Comparison of ENCODE assay signal across 34 mouse cellular contexts in genomic region chr17:36281521-36282245, GRCm38 (mm10). TPM values are rescaled to one million over a fixed set of nuclear protein-coding genes. Genes with fewer than 3 reads are reported as not detected.
DNase-seq lines count a peak whose midpoint lies in the region; ATAC-seq and TF ChIP-seq lines count a peak whose summit lies in the region.
"Had no signal": no experiment of that assay in that cellular context is flagged by ENCODE, and none has a peak within 500 bp of the region (broad histone marks: within the 10 kb centered on the region; RNA-seq: fewer than 3 reads in every experiment).

No protein-coding gene starts in this region.

- peak; percentile 57 for DNase-seq in kidney, adult 2 months
- DNase-seq in kidney, adult 11 months, result no peak
- peak; percentile 15 to 37 for DNase-seq in kidney, postnatal 36 days
- DNase-seq in midbrain, embryonic 11.5 days (ENCODE audit: low spot score, missing footprints), result peak; percentile 69
- no peak for DNase-seq in midbrain, embryonic 10.5 days (ENCODE audit: low spot score)
- DNase-seq in hindbrain, postnatal 0 days (ENCODE audit: low spot score), result no peak
- DNase-seq: adrenal gland, adult 2 months; adrenal gland, postnatal 14 days; cerebellum, adult 11 months; cerebellum, adult 9-11 months; cerebellum, postnatal 25 days; forebrain, postnatal 0 days; gastrocnemius, adult 2 months; gastrocnemius, postnatal 14 days; heart, adult 18-20 months; heart, postnatal 10 days; heart, postnatal 4 days had no signal

- no peak overlapping the region for H3K4me3 ChIP-seq in kidney, adult 2 months (ENCODE audit: insufficient read depth, low read depth, low read length)
- no peak overlapping the region for H3K4me3 ChIP-seq in kidney, embryonic 14.5 days (ENCODE audit: low read length)
- no peak overlapping the region for H3K4me3 ChIP-seq in midbrain, embryonic 11.5 days (ENCODE audit: low read depth, low read length)
- H3K4me3 ChIP-seq in midbrain, embryonic 10.5 days, result no peak overlapping the region
- H3K4me3 ChIP-seq in hindbrain, postnatal 0 days (ENCODE audit: low read length), result no peak overlapping the region
- H3K4me3 ChIP-seq: embryonic facial prominence, embryonic 12.5 days; embryonic facial prominence, embryonic 15.5 days; gastrocnemius, adult 2 months; heart, embryonic 12.5 days; heart, embryonic 15.5 days had no signal

- H3K9me3 ChIP-seq in kidney, embryonic 14.5 days (ENCODE audit: control insufficient read depth, low read length), result peaks cover 9% of the 10 kb centered on the region; the same call in 1 of the 2 replicates
- H3K9me3 ChIP-seq in midbrain, embryonic 11.5 days (ENCODE audit: control insufficient read depth, low read length), result no peaks in the 10 kb centered on the region
- peaks cover 12% of the 10 kb centered on the region for H3K9me3 ChIP-seq in midbrain, embryonic 10.5 days (replicated peaks)
- H3K9me3 ChIP-seq in hindbrain, postnatal 0 days (ENCODE audit: low read length), result no peaks in the 10 kb centered on the region
- H3K9me3 ChIP-seq: heart, embryonic 15.5 days had no signal

- no peak for TF ChIP-seq CTCF in kidney, adult 2 months (conservative IDR thresholded peaks at IDR 0.05; ENCODE audit: insufficient read depth, insufficient read length, low read depth, low read length)
- TF ChIP-seq CTCF in hindbrain, postnatal 0 days (IDR thresholded peaks at IDR 0.05; ENCODE audit: low read depth), result no peak

- H3K27ac ChIP-seq in kidney, adult 2 months (ENCODE audit: insufficient read depth, low read depth, low read length), result no peak overlapping the region
- H3K27ac ChIP-seq in kidney, embryonic 14.5 days (ENCODE audit: low read depth, low read length), result no peak overlapping the region
- H3K27ac ChIP-seq in midbrain, embryonic 11.5 days (ENCODE audit: low read depth, low read length), result no peak overlapping the region
- no peak overlapping the region for H3K27ac ChIP-seq in midbrain, embryonic 10.5 days (replicated peaks)
- no peak overlapping the region for H3K27ac ChIP-seq in hindbrain, postnatal 0 days
- H3K27ac ChIP-seq: embryonic facial prominence, embryonic 12.5 days; embryonic facial prominence, embryonic 15.5 days; gastrocnemius, adult 2 months; heart, embryonic 15.5 days; hindbrain, embryonic 14.5 days had no signal

- H3K9ac ChIP-seq in kidney, embryonic 14.5 days (ENCODE audit: low read depth, low read length), result no peak overlapping the region
- no peak overlapping the region for H3K9ac ChIP-seq in midbrain, embryonic 11.5 days (ENCODE audit: low read length)
- H3K9ac ChIP-seq in hindbrain, postnatal 0 days (replicated peaks; ENCODE audit: low read length), result no peak overlapping the region
- H3K9ac ChIP-seq: embryonic facial prominence, embryonic 12.5 days; embryonic facial prominence, embryonic 15.5 days; forebrain, postnatal 0 days; heart, embryonic 12.5 days; heart, embryonic 15.5 days; hindbrain, embryonic 14.5 days had no signal

- no peak for ATAC-seq in kidney, embryonic 14.5 days (ENCODE audit: low FRiP score, low TSS enrichment)
- no peak for ATAC-seq in midbrain, embryonic 11.5 days (ENCODE audit: low FRiP score)
- ATAC-seq in hindbrain, postnatal 0 days, result no peak
- ATAC-seq: CD4-positive, CD25-positive, alpha-beta regulatory T cell, adult 4 months; forebrain, embryonic 14.5 days; forebrain, postnatal 0 days had no signal

- no peak overlapping the region for H3K4me2 ChIP-seq in kidney, embryonic 14.5 days (replicated peaks; ENCODE audit: low read depth, low read length)
- no peak overlapping the region for H3K4me2 ChIP-seq in midbrain, embryonic 11.5 days
- H3K4me2 ChIP-seq in hindbrain, postnatal 0 days (ENCODE audit: low read depth, low read length), result no peak overlapping the region
- H3K4me2 ChIP-seq: embryonic facial prominence, embryonic 12.5 days; embryonic facial prominence, embryonic 15.5 days; heart, embryonic 12.5 days; heart, embryonic 15.5 days; hindbrain, embryonic 14.5 days had no signal

- no peaks in the 10 kb centered on the region for H3K36me3 ChIP-seq in kidney, adult 2 months (ENCODE audit: control insufficient read depth, insufficient read depth, low read length)
- peaks cover 22% of the 10 kb centered on the region; the same call in 1 of the 2 replicates for H3K36me3 ChIP-seq in kidney, embryonic 14.5 days (ENCODE audit: control insufficient read depth, insufficient read depth, low read length)
- peaks cover 16% of the 10 kb centered on the region for H3K36me3 ChIP-seq in midbrain, embryonic 11.5 days (ENCODE audit: control insufficient read depth, insufficient read depth, low read length)
- H3K36me3 ChIP-seq in midbrain, embryonic 10.5 days, result peaks cover 61% of the 10 kb centered on the region
- H3K36me3 ChIP-seq in hindbrain, postnatal 0 days (ENCODE audit: insufficient read depth, low read length), result no peaks in the 10 kb centered on the region; the same call in 1 of the 2 replicates

- WGBS in kidney, adult 2 months, result 63% methylated on average over 4 of the region's 4 CpGs
- WGBS in kidney, embryonic 14.5 days, result 89% methylated on average over 4 of the region's 4 CpGs
- WGBS in midbrain, embryonic 11.5 days, result 91% methylated on average over 4 of the region's 4 CpGs
- WGBS in midbrain, embryonic 10.5 days, result 92% methylated on average over 4 of the region's 4 CpGs
- 91% methylated on average over 4 of the region's 4 CpGs for WGBS in hindbrain, postnatal 0 days

- no peaks in the 10 kb centered on the region for H3K27me3 ChIP-seq in kidney, adult 2 months (replicated peaks; ENCODE audit: control insufficient read depth, insufficient read depth, low read length)
- no peaks in the 10 kb centered on the region for H3K27me3 ChIP-seq in kidney, embryonic 14.5 days (ENCODE audit: control insufficient read depth, insufficient read depth, low read length)
- no peaks in the 10 kb centered on the region for H3K27me3 ChIP-seq in midbrain, embryonic 11.5 days (ENCODE audit: control insufficient read depth, insufficient read depth, low read length)
- no peaks in the 10 kb centered on the region for H3K27me3 ChIP-seq in midbrain, embryonic 10.5 days (ENCODE audit: low read depth, poor library complexity, severe bottlenecking)
- no peaks in the 10 kb centered on the region for H3K27me3 ChIP-seq in hindbrain, postnatal 0 days (ENCODE audit: insufficient read depth, low read length)
- H3K27me3 ChIP-seq: embryonic facial prominence, embryonic 12.5 days; embryonic facial prominence, embryonic 15.5 days; heart, embryonic 12.5 days; heart, embryonic 15.5 days had no signal

- TF ChIP-seq POLR2A in kidney, adult 2 months (IDR thresholded peaks at IDR 0.05; ENCODE audit: low read depth, low read length), result no peak

- peaks cover 8% of the 10 kb centered on the region; the same call in 1 of the 2 replicates for H3K4me1 ChIP-seq in kidney, adult 2 months (ENCODE audit: control insufficient read depth, insufficient read depth, low read length)
- no peaks in the 10 kb centered on the region for H3K4me1 ChIP-seq in kidney, embryonic 14.5 days (ENCODE audit: control insufficient read depth, insufficient read depth, low read length)
- H3K4me1 ChIP-seq in midbrain, embryonic 11.5 days (ENCODE audit: control insufficient read depth, insufficient read depth, low read length), result no peaks in the 10 kb centered on the region
- no peaks in the 10 kb centered on the region for H3K4me1 ChIP-seq in midbrain, embryonic 10.5 days
- no peaks in the 10 kb centered on the region for H3K4me1 ChIP-seq in hindbrain, postnatal 0 days (ENCODE audit: insufficient read depth, low read length)
- H3K4me1 ChIP-seq: embryonic facial prominence, embryonic 12.5 days; embryonic facial prominence, embryonic 15.5 days; heart, embryonic 15.5 days had no signal

RNA-seq across cellular contexts. Expression of gene H2-M10.2, which starts 4.6 kb away (rescaled TPM):
- polyA plus RNA-seq in kidney, adult 2 months (2012; rRNA removed), result not detected in 2 replicates
- 0.19 TPM in 1 of 2 replicates, not detected in the other for polyA plus RNA-seq in kidney, embryonic 14.5 days (2014; fragmentation: Nextera tagmentation; extraction: Ambion mirVana)
- polyA plus RNA-seq in midbrain, embryonic 11.5 days (2014; fragmentation: Nextera tagmentation; extraction: Ambion mirVana), result 0.19 TPM in 1 of 2 replicates, not detected in the other
- polyA plus RNA-seq in midbrain, embryonic 10.5 days (2016; fragmentation: Nextera tagmentation; extraction: Ambion mirVana), result 0.16 and 0.17 TPM in 2 replicates
- total RNA-seq in hindbrain, postnatal 0 days (2014; rRNA removed), result not detected in 2 replicates
- not detected in 2 replicates for polyA plus RNA-seq in hindbrain, postnatal 0 days (2015; fragmentation: Nextera tagmentation; extraction: Ambion mirVana)
- total RNA-seq: adrenal gland, adult 2 months; adrenal gland, postnatal 14 days; adrenal gland, postnatal 4 days; common myeloid progenitor, adult 5-6 weeks; forebrain, postnatal 0 days; gastrocnemius, adult 2 months; gastrocnemius, postnatal 14 days; gastrocnemius, postnatal 4 days; heart, adult 18-20 months; heart, postnatal 10 days; heart, postnatal 4 days; MEL had no signal
- polyA plus RNA-seq: adrenal gland, adult 2 months; C2C12; cerebellum, adult 2 months; embryonic facial prominence, embryonic 12.5 days; embryonic facial prominence, embryonic 15.5 days; forebrain, embryonic 14.5 days; forebrain, postnatal 0 days; frontal cortex, adult 2 months; heart, embryonic 12.5 days; heart, embryonic 15.5 days; hindbrain, embryonic 11.5 days had no signal

RNA-seq across cellular contexts. Expression of gene Trim39, which starts 9.6 kb away (rescaled TPM):
- 11.1 and 11.4 TPM in 2 replicates for polyA plus RNA-seq in kidney, adult 2 months (2012; rRNA removed)
- polyA plus RNA-seq in kidney, embryonic 14.5 days (2014; fragmentation: Nextera tagmentation; extraction: Ambion mirVana), result 11.5 and 16.7 TPM in 2 replicates
- polyA plus RNA-seq in midbrain, embryonic 11.5 days (2014; fragmentation: Nextera tagmentation; extraction: Ambion mirVana), result 17.4 and 17.6 TPM in 2 replicates
- 21.2 and 23.2 TPM in 2 replicates for polyA plus RNA-seq in midbrain, embryonic 10.5 days (2016; fragmentation: Nextera tagmentation; extraction: Ambion mirVana)
- 18.5 and 22.9 TPM in 2 replicates for total RNA-seq in hindbrain, postnatal 0 days (2014; rRNA removed)
- 13.0 and 13.3 TPM in 2 replicates for polyA plus RNA-seq in hindbrain, postnatal 0 days (2015; fragmentation: Nextera tagmentation; extraction: Ambion mirVana)

RNA-seq across cellular contexts. Expression of gene Rpp21, which starts 23.8 kb away (rescaled TPM):
- 101 and 122 TPM in 2 replicates for polyA plus RNA-seq in kidney, adult 2 months (2012; rRNA removed)
- polyA plus RNA-seq in kidney, embryonic 14.5 days (2014; fragmentation: Nextera tagmentation; extraction: Ambion mirVana), result 120 and 163 TPM in 2 replicates
- polyA plus RNA-seq in midbrain, embryonic 11.5 days (2014; fragmentation: Nextera tagmentation; extraction: Ambion mirVana), result 80.7 and 83.2 TPM in 2 replicates
- polyA plus RNA-seq in midbrain, embryonic 10.5 days (2016; fragmentation: Nextera tagmentation; extraction: Ambion mirVana), result 94.2 and 94.9 TPM in 2 replicates
- 29.8 and 54.6 TPM in 2 replicates for total RNA-seq in hindbrain, postnatal 0 days (2014; rRNA removed)
- polyA plus RNA-seq in hindbrain, postnatal 0 days (2015; fragmentation: Nextera tagmentation; extraction: Ambion mirVana), result 154 and 160 TPM in 2 replicates

RNA-seq across cellular contexts. Expression of gene H2-M10.1, which starts 44.3 kb away (rescaled TPM):
- not detected in 2 replicates for polyA plus RNA-seq in kidney, adult 2 months (2012; rRNA removed)
- polyA plus RNA-seq in kidney, embryonic 14.5 days (2014; fragmentation: Nextera tagmentation; extraction: Ambion mirVana), result not detected in 2 replicates
- not detected in 2 replicates for polyA plus RNA-seq in midbrain, embryonic 11.5 days (2014; fragmentation: Nextera tagmentation; extraction: Ambion mirVana)
- not detected in 2 replicates for polyA plus RNA-seq in midbrain, embryonic 10.5 days (2016; fragmentation: Nextera tagmentation; extraction: Ambion mirVana)
- total RNA-seq in hindbrain, postnatal 0 days (2014; rRNA removed), result not detected in 2 replicates
- not detected in 2 replicates for polyA plus RNA-seq in hindbrain, postnatal 0 days (2015; fragmentation: Nextera tagmentation; extraction: Ambion mirVana)
- total RNA-seq: adrenal gland, adult 2 months; adrenal gland, postnatal 14 days; adrenal gland, postnatal 4 days; common myeloid progenitor, adult 5-6 weeks; forebrain, postnatal 0 days; gastrocnemius, adult 2 months; gastrocnemius, postnatal 14 days; gastrocnemius, postnatal 4 days; heart, adult 18-20 months; heart, postnatal 10 days; heart, postnatal 4 days; MEL had no signal
- polyA plus RNA-seq: adrenal gland, adult 2 months; C2C12; CD4-positive, CD25-positive, alpha-beta regulatory T cell, adult 4 months; cerebellum, adult 2 months; embryonic facial prominence, embryonic 12.5 days; embryonic facial prominence, embryonic 15.5 days; forebrain, embryonic 11.5 days; forebrain, embryonic 14.5 days; forebrain, postnatal 0 days; frontal cortex, adult 2 months; heart, embryonic 12.5 days; heart, embryonic 15.5 days; hindbrain, embryonic 11.5 days; hindbrain, embryonic 14.5 days had no signal

Comparison
In these comparisons a context has a peak if more than half of its experiments do, and no peak if none do; other contexts are left out.
1. DNase-seq: peak in kidney, adult 2 months (single experiment), kidney, postnatal 36 days (2 of 2) and midbrain, embryonic 11.5 days (single experiment); none in kidney, adult 11 months (single experiment), midbrain, embryonic 10.5 days (single experiment) and hindbrain, postnatal 0 days (single experiment).